Mouse (Mus musculus) ZHBTc4 (cell line): ENCODE data around the gene Drd5.

Experiments
- DNase-seq: peaks from one replicate; pipeline ENCODE4 v3.0.0-alpha.2; 2011; ENCODE audit warnings: low read depth, low spot score

The Drd5 gene

DNA sequence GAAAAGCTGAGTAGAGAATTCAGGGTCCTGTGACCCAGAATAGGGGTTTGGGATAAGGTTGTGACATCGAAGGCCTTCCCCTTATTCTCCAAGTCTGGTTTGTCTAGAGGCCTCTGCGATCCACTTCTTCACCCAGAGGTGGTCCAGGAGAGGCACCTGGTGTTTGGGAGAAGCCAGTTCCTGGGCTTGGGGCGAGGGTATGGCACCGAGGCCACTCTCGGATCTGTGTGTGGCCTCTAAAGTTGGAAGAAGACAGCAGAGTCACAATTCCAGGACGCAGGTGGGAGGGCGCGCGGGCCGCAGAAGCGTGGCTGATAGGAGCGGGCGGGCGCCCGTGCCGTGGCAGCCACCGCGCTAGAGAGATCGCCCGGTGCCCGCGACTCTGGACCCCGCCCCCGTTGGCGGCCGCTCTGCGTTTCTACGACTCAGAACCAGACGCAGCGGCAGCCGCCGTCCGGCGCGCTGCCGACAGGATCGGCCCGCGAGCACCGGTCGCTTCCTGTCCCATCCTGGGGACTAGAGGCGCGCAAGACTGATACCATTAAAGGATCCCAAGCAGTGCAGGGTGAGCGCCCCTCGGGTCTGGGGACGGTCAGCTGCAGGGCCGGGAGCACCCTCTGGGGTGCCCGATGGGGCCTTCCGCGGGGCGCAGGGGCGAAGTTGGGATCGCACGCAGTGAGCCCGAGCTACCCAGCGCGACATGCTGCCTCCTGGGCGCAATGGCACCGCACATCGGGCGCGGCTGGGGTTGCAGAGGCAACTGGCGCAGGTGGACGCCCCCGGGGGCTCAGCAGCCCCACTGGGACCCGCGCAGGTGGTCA is at the start of gene Drd5:
Gene Drd5, plus strand, starts transcription at position 402 of the 821 bp plus-strand sequence.
- DNase-seq = peak; percentile 65

GRCm38 (mm10) chr5:38270942-38271341 is 48.2 kb upstream of the Drd5 start:
- DNase-seq = no peak

GRCm38 (mm10) chr5:38273831-38274230 is 45.3 kb upstream of the Drd5 start:
- DNase-seq = no peak

- DNase-seq = peak; percentile 33
These were observed 43.4 kb upstream of the Drd5 start, which contains the start of gene Otop1 for GRCm38 (mm10) chr5:38275771-38276170. TSS of gene Otop1 (plus strand) at chr5:38275972.

DNA sequence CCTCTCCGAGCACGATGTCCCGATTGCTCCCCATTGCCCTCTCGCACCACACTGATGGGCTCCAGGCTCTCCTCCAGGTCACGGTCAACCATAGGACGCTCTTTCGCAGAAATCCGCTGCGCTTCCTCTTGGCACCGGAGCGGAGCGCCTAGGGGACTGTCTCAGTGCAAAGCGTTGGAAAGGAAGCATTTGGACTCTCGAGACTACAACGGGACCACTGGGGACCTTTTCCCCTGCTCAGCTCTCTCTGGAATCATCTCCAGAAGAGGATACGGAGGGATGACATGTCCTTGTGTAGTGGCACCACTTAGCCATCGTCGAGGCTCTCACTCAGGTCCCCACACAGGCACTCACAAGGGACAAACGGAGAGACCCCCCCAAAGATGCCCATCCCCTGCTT is 42.7 kb upstream of the Drd5 start:
- peak; percentile 26 for DNase-seq

- peak; percentile 51 for DNase-seq
These were observed 41.9 kb upstream of the Drd5 start for GRCm38 (mm10) chr5:38277098-38277866.

GRCm38 (mm10) chr5:38277936-38278600 is 41.1 kb upstream of the Drd5 start:
- peak; percentile 34 for DNase-seq

DNA sequence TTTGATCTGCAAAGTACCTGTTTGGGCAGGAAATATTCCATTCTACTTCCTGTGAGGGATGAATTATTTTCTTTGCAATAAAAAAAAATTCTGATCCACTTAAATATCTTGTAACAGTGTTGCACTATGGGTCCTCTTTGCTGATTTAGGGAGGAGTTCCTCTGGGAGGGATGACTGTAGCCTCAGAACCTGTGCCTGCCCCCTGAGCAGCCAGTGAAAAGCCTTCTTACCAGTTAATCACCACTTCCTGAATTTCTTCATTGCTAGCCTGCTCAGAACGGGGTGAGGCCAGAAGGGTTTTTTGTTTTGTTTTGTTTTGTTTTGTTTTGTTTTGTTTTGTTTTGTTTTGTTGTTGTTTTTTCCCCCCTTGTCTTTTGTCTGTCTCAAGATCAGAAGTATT is 39.1 kb upstream of the Drd5 start:
- no peak for DNase-seq

GRCm38 (mm10) chr5:38285724-38286123 is 33.4 kb upstream of the Drd5 start:
- no peak for DNase-seq

DNA sequence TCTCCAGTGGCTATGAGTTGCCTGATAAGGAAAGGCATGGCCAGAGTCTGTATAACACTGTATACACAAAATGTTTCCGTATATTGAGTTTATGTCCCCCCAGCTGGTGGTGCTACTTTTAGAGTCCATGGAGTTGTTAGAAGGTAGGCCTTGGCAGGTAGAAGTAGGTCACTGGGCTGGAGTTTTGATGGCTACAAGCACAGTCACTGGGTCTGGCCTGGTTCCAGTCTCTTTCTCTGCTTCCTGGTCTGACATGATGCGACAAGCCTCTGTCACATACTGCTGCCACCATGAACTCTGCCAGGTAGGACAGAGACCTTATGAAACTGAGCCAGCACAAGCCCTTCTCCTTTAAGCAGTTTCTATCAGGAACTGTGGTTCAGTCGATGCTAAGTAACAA is 30.7 kb upstream of the Drd5 start:
- no peak for DNase-seq

DNA sequence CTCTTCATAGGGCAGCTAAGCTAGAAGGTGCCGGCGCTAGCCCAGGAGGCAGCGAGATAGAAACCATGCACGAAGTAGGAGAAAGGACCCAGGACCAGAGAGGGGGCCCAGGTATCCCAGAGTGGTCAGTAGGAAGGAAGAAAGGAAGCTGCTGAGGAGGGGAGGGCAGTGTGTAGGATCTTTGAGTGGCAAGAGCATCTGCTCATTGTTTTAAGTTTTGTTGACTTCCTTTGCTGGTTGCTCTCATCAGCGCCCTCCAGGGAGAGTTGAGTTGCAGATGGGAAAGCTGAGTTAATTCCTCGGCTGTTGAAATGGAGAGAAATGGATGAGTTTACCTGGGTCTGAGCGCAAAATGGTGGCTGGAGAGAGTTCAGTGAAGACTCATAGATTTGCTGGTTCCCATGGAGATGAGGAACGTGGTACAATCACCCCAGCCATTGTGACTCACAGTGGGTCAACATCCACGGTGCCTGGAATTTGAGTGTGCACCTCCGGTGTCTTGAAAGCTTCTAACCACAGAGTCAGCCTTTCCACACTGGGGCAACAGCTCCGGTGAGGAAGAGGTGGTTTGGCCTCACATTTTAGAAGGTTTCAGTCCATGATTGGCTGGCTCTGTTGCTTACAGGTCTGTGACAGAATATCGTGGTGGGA is 17.3 kb upstream of the Drd5 start:
- DNase-seq = no peak

DNA sequence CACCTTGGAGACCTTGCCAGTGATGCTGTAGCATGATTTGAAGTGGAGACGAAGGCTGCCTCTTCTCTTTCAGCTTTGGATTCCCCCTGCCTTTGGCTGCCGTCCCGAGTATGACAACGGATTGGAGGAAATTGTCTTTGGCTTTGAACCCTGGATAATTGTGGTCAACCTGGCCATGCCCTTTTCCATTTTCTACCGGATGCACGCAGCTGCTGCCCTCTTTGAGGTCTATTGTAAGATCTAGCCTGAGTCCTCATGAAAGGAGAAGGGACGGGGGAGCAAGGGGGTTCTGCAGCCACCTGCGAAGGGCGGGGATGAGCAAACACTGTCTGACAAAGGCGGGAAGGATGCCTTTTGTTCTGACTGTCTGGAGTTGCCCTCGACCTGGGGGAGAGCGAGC is 16.5 kb upstream of the Drd5 start:
- DNase-seq = peak; percentile 28

GRCm38 (mm10) chr5:38305241-38305640 is 13.9 kb upstream of the Drd5 start:
- DNase-seq = no peak

GRCm38 (mm10) chr5:38307255-38308101 is 11.7 kb upstream of the Drd5 start:
- peak; percentile 92 for DNase-seq

DNA sequence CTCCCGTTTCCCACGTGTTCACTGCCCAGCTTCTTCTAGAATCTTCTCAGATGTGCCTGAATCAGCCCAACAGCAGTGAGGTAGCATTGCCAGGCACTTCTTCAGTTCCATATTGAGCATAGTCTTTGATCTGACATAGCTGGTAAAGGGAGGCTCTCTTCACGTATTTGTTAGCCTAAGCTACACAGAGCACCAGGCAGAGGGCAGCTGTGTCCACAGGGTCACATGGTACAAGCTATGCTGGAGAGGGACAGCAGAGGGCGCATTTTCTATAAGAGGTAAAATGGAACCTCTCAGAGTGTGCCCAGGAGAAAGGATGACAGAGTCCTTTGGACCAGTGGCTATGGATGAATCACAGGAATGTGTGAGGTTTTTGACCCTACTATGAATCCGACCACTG is 10.3 kb upstream of the Drd5 start:
- DNase-seq = peak; percentile 75

DNA sequence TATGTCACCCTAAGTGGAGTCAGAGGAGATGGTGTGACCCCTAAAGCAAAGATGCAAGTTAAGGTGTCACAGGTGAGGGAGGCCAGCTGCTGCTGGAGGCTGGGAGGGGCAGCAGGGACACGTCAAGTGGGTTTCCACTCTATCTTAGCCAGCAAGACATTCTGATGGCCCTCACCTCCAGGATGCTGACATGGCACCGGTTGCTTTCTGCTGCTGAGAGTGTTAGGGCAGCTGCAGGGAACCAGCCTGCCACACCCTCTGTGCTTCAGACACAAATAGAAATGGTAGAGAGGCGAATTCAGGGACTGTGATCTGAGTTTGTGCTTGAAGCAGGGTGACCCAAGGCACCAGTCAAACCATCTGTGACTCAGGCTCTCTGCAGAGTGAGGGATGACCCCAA is 9.4 kb upstream of the Drd5 start:
- DNase-seq = no peak

DNA sequence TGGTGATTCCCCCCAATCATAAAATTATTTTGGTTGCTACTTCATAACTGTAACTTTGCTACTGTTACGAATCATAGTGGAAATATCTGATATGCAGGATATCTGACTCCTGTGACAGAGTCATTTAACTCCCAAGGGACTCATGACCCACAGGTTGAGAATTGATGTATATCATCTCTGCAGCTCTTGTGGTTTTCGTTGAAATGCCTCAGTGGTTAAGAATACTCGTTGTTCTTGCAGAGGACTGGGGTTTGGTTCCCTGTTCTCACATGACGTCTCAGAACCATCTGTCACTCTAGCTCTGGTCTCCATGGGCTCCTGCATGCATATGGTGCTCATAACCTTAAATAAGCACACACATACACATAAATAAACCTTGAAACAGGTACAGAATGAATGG is 14.2 kb downstream of the Drd5 start:
- no peak for DNase-seq

GRCm38 (mm10) chr5:38334582-38334981 is 15.4 kb downstream of the Drd5 start:
- no peak for DNase-seq

GRCm38 (mm10) chr5:38343101-38343500 is 23.9 kb downstream of the Drd5 start:
- DNase-seq = no peak

DNA sequence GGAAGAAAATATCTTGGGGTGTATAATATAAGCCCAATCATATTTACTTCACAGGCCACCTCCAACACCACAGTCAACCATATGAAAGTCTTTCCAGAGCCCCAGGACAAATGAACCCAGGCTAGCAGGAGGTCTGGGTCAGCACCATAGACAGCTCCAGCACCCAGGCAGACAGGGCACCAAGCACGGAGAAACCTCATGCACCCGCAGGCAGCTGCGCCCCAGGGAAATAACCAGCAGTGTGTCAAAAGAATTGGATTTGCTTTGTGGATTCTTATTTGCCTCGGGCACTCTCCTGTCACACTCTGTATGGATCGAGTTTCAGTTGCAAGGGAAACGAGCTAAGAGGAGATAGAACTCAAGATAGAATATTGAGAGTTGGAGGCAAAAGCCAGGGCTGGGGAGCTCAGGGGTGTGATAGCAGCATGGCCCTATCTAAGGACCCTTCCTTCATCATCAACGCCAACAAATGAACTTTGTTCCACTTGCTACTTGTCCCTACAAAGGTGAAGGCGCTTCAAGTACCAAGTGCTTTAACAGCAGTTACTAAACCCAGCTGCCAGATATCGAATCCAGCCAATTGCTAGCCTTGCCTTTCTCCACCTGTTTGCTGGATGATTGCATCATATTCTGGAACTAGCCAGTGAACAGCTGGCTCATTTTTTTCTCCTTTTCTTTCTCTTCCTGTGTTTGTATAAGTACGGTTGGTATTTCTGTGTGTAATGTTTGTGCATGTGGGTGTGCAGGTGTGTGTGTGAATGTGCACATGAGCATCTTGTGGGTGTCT is 27.7 kb downstream of the Drd5 start:
- DNase-seq = peak; percentile 73
